Mouse (Mus musculus): Measurements from ENCODE around the gene Camta1.

Gene Camta1

DNA sequence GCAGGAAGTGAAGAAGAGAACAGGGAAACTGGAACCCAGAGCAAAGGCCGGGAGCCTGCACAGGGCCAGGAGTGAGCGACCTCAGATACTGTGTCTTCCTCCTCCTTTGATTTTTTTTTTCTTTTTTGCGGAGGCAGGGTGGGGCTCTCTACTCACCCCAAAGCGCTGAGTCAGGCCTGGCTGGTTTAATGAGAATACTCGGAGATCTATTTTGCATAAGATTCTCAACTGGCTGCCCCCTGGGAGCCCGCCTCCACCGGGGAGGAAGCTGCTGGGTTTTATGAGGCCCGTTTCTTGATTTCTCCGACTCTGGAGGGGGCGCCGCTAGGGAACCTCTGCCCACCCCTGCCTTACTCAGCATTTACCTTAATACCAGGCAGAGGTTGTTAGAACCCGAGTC lies 618.9 kb downstream of the Camta1 start:
- no peak for ATAC-seq (ENCODE audit: insufficient number of reproducible peaks, low FRiP score, low TSS enrichment)

DNA sequence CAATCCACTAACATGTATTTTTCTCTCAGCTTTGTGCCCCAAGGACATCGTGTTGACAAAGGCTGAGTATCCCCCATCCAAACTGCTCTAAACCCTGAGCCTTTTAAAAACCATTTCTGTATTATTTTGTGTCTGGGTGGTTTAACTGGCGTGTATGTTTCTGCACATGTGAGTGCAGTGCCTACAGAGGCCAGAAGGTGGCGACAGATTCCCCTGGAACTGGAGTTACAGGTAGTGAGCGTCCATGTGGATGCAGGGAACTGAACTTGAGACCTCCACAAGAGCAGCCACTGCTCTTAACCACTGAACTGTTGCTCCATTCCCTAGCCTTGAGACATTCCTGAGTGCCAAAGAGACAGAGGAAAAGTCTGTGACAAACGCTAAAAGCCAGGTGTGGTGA lies 621.2 kb downstream of the Camta1 start:
- no peak for ATAC-seq (ENCODE audit: insufficient number of reproducible peaks, low FRiP score, low TSS enrichment)

DNA sequence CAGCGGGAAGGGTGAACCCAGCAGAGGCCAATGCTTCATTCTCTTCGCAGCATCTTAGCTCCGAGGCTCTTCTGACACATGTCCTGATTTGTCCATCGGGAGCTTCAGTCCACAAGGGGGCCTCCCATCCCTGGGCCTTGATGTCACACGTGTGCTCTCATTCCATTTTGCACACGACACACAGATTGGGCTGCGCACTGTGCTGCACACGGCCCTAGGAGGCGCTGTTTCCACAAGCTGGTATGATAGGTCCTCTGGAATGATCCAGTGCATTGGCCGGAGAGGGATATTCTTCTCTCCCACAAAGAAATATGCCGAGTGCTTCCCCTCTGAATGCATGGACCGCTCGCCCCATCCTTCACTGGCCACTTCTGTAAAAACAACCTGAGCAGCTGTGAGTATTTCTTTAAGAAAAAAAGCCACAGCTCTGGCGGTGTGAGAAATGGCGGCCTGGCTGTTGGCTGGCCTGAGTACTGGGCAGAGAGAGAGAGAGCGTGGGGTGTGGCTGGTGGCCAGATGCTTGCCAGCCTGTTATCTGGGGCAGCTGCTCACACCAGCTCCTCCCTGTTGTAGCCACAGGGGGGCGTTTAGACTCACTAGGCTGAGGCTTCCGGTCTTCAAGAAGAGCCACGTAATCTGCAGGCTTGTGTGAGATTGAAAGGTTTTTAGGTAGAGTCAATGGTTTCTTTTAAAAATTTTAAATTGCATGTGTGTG lies 622.5 kb downstream of the Camta1 start:
- ATAC-seq (ENCODE audit: insufficient number of reproducible peaks, low FRiP score, low TSS enrichment) = no peak

DNA sequence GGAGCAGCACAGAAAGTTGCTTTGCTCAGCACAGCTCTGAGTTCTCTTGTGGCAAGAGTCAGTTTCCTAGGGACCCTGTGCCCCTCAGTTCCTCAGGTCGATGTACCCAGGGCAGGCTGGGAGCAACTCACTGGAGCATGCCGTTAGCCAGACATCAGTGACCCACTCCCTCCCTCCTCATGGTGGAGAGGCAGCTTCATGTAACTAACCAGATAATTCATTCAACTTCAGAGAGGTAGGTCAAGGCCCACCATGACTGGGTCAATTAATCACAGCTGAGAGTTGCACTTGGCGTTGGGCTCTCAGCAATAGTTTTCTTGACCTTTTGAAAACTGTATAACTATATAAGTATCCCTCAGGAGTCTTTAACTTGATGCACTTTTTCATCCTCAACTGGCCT lies 624.2 kb downstream of the Camta1 start:
- ATAC-seq (ENCODE audit: insufficient number of reproducible peaks, low FRiP score, low TSS enrichment) = no peak

DNA sequence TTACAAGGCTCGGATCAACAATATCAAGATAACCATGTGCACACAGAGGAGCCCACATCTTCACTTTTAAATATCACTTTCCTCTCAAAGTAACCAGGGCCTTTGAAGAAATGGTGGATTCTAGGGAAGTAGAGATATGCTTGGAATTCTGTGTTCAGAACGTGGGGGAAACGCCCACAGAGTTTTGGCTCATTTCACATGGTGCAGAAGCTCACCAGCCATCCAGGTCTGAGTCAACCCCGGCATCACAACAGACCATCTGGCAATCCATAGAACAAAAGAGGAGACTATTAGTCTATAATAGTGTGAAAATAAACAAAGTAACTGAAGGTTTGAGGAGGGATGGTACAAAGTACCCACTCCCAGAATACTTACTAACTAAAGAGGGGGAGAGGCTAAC lies 626.7 kb downstream of the Camta1 start:
- ATAC-seq (ENCODE audit: insufficient number of reproducible peaks, low FRiP score, low TSS enrichment) = no peak

DNA sequence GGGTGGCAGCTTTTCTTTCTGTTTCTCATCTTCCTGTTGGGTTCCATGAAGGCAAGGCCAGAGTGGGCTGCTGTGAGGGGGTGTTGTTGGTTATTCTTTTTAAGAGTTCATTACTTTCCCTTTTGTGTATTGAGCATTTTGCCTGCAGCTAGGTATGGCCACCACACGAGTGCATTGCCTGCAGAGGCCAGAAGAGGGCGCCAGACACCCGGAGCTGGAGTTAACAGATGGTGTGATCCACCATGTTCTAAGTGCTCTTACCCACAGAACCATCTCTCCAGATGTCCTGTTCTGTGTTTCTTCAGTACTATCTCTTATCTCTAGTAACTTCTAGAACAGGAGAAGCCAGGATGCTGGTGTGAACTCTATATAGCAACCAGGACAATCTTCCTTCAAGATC lies 629.6 kb downstream of the Camta1 start:
- no peak for ATAC-seq (ENCODE audit: insufficient number of reproducible peaks, low FRiP score, low TSS enrichment)

DNA sequence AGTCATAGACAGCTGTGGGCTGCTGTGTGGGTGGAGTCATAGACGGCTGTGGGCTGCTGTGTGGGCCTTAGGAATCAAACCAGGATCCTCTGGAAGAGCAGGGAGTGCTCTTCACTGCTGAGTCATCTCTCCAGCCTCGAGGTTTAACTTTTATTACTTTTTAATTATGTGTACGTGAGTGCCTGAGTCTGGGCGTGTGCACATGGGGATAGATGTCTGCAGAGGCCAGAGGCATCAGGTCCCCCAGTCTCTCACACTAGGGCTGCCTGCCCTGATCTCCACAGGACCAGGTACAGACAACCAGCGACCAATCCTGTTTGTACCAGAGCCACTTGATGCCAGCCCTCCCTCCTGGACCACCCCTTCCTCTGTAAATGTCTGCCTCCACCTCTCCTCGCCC lies 632.6 kb downstream of the Camta1 start:
- ATAC-seq (ENCODE audit: insufficient number of reproducible peaks, low FRiP score, low TSS enrichment) = no peak

DNA sequence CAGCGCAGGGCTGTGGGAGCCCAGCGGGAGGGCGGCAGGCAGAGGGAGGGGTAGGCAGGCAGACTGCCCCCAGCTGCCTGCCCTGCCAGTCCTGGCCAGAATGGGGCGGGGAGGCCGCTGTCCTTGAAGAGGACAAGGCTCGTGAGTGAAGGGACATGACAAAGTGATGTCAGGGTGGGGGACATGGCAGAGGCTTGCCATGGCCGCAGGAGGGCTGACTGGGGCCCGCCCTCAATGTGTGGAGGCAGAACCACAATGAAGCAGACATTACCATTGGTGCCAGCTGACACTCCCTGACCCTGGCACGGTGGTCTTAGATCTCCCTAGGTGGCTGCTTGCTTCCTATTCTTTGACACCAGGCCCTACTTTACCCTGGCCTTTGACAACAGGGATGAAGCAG lies 635.2 kb downstream of the Camta1 start:
- ATAC-seq (ENCODE audit: insufficient number of reproducible peaks, low FRiP score, low TSS enrichment) = no peak

DNA sequence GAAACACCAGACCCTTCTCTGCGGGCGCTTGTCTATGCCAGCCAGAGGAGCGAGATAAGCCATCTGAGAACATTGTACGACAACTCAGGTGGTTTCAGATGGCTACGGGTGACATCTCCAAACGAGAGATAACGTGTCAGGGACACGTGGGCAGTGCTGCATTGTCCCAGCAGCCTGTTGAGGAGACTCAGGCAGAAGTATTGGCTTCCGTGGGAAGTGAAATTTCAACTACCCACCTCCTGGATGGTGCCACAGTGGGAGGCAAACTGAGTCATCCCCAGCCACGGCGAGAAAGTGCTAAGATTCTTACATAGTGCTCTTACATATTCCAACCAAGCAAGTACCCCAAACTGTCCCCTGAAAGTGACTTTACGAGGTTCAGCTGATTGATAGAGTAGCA lies 637.7 kb downstream of the Camta1 start:
- ATAC-seq (ENCODE audit: insufficient number of reproducible peaks, low FRiP score, low TSS enrichment) = no peak

DNA sequence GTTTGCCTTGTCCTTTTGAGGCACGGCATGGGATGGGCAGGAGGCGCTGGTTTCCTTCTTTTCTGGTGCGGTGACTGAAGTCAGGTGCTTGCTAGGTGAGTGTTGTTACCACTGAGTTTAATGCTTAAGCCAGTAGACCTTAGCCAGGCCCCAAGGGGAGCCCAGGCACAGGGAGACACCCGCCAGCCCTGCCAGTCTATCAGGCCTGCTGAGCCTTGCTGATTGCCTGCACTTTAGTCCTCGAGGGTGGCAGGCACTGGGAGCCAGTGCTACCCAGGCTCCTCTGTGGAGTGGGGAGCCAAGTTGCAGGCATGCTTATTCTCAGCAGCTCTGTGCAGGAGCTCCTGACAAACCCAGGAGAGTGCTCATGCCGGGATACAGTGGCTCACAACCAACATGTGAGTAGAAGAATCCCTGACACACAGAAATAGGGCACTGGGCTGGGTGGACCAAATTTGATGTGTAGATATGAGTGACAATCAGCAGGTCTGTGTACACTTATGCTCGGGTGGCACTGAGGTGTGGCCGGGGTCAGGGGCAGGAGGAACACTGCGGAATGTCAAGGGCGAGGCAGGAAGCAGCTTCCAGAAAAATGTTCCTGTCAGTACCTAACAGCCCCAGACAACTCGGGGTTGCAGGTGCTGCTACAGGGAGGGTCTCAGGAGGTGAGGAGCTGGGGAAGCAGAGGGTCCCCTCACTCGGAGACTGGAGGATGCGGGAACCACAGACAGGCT lies 638.2 kb downstream of the Camta1 start:
- ATAC-seq (ENCODE audit: insufficient number of reproducible peaks, low FRiP score, low TSS enrichment) = no peak

DNA sequence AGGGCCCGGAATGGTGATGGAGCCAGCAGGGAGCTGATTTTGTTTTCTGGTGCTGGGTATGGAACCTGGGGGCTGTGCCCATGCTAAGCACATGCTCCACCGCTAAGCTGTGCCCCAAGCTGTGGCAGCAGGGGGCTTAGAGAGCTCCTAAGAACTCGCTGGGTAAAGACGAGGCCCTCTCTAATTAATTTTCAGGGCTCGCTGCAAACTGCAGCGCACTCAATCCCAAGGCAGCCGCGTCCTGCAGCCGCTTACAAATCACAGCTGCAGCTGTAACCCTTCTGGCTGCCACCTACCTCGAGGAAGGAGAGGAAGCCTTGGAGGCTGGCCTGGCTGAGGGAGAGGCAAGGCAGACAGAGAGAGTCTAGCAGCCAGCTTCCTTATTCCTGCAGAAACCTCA lies 639.0 kb downstream of the Camta1 start:
- no peak for ATAC-seq (ENCODE audit: insufficient number of reproducible peaks, low FRiP score, low TSS enrichment)

DNA sequence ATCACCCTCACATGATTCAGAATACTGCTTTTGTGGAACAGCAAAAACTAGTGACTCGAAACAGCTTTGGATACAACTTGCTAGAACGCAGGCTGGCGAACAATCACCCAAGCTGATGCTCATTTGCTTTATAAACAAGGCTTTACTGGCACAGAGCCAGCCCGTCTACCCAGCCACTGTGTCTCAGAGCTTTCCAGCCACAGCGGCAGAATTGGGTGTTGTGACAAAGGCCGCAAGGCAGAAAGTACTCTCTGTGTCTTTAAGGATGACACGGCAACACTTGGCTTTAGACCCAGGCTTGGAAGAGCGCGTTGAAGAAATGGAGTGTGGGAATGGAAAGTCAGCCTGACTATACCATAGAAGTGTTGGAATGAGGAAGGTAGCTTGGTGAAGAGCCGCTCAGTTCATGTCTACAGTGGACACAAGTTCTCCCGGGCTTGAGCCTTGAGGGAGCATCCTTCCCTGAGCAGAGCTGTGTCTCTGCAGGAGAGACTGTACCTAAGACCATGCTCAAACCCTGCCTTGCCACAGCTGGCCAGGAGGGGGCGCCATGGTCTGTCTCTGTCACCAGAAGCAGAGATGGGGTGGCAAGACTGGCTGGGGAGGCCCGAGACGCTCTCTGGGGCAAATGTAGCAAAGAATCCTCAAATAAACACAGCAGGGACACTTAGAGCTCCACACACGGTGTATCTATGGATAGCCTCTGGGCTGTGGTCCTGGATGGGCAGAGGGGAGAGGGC lies 645.0 kb downstream of the Camta1 start:
- ATAC-seq (ENCODE audit: insufficient number of reproducible peaks, low FRiP score, low TSS enrichment) = no peak

DNA sequence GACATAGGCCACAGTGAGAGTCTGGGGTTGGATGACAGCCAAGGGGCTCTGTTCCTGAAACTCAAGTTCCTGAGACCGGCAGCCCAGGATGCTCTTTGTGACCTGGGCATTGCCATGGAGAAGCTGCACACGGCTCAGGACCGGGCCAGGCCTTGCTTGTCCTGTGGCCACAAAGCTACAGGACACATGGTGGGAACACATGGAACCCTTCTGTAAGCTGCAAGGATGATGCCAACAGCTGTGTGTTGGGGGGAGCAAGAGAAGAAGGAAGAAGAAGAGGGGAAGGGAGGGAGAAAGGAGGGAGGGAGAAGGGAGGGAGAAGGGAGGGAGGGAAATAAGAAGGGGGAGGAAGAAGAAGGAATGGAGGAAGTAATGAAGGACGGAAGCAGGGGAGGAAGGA lies 645.8 kb downstream of the Camta1 start:
- ATAC-seq (ENCODE audit: insufficient number of reproducible peaks, low FRiP score, low TSS enrichment) = no peak

DNA sequence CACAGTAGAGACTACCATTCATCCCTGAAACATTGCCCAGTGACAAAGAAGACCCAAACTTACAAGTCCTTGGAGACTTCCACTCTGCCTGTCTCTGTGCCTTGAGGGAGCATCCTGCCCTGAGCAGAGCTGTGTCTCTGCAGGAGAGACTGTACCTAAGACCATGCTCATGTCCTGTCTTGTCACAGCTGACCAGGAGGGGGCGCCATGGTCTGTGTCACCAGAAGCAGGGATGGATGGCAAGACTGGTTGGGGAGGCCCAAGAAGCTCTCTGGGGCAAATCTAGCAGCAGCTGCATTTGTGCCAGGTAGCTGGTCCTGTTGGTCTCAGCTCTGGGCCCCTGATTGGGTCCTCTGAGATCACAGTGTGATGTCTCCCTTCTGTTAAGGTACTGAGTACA lies 646.5 kb downstream of the Camta1 start:
- ATAC-seq (ENCODE audit: insufficient number of reproducible peaks, low FRiP score, low TSS enrichment) = no peak

DNA sequence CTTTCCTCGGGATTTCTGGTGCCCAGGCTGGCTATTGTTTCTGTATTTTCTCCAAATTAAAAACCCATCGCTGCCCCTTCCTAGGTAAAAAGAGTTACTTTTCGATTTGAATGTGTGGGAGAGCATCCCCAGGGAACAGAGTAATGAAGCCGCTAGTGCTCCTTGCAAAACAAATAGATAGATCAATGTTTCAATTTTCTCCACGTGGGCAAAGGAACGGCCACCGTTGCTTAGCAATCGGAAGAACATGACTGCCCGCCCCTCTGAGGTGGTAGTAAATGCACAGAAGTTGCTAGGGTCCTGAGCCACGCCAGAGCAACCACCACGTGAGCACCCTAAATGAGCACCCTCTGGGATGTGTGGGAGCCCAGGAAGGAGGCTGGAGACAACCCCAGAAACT lies 648.2 kb downstream of the Camta1 start:
- ATAC-seq (ENCODE audit: insufficient number of reproducible peaks, low FRiP score, low TSS enrichment) = no peak

DNA sequence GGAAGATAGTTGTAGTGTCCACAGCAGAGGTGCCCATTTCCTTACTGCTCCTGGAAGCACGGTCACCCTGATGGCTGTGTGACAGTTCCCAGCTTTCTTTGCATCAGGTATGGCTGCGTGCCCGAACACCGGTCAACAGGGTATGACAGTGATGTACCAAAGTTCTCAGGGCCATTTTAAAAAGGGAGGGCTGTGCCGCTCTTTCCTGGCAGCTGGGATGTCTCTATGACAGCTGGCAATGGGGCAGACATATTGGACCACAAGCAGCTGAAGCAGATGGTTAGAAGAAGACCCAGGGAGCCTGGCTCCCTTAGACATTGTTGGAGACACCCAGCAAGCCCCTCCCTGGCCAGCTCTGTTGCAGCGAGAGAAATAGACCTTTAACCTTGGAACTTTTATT lies 649.7 kb downstream of the Camta1 start:
- ATAC-seq (ENCODE audit: insufficient number of reproducible peaks, low FRiP score, low TSS enrichment) = no peak

DNA sequence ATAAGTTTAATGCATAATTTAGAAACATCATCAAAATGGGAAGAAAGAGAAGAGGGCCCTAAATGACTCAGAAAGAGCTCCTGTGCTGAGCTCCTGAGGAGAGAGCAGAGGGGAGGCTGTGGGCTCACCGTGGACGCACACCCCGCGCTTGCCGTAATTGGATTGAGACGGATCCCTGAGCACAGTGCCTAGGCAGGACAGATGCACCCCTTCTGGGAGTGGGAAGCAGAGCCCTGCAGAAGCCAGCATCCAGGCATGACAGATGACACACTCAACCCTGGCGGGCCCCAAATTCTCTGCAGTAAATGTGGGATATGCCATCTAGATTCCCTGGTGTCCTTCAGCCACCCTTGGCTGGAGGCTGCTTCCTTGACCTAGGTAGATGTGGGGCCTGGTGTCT lies 654.1 kb downstream of the Camta1 start:
- no peak for ATAC-seq (ENCODE audit: insufficient number of reproducible peaks, low FRiP score, low TSS enrichment)

DNA sequence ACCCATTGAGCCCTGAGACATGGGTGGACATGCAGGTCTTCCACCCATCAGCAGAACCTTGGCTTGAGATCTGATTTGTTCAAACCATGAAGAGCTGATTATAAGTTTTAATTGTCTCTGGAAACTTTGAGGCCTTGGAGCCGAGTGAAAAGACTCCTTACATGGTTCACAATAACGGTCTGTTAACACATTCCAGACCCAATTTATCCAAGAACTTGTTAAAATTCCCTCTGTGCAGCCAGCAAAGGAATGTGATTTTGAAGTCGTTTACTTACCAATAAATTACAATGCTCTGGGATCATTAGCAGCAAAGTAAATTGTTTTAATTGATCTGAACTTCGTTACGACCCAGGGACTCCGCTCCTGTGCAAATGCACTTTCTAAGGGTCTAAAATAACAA lies 658.8 kb downstream of the Camta1 start:
- ATAC-seq (ENCODE audit: insufficient number of reproducible peaks, low FRiP score, low TSS enrichment) = no peak

DNA sequence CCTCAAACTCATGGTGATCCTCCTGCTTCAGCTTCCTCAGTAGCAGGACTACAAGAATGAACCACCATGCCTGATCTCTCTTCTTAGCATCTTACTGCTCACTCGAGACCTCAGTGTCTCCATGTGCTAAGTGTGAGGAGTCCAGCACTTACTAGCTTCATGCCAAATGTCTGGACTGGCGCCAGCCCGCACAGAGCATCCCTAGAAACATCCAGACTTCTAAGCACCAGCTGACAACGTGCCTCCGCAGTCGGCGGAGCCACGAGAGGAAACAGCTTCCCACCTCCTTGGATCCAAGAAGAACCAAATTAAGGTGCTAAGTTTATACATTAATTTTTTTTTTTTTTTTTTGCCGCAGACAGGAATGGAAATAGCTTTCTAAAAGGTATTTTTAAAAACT lies 661.4 kb downstream of the Camta1 start:
- ATAC-seq (ENCODE audit: insufficient number of reproducible peaks, low FRiP score, low TSS enrichment) = no peak

DNA sequence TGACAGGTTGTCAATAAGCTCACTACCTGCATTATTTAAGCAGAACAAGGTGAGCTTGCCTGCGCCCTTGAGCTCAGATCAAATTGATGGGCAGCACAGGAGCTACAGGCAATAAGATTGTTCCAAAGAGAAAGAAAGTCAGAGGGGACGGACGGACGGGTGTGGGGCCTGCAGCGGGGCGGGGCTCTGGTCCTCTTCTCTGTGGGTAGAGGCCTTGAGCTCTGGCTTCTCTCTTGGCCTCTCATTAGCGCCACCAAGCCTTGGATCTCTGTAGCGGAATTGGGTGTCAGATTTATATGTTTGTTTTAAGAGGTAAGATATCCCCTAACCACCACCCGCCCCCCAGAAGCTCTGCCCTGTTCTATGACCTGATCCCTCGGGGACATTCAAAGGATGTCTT lies 666.5 kb downstream of the Camta1 start:
- no peak for ATAC-seq (ENCODE audit: insufficient number of reproducible peaks, low FRiP score, low TSS enrichment)

DNA sequence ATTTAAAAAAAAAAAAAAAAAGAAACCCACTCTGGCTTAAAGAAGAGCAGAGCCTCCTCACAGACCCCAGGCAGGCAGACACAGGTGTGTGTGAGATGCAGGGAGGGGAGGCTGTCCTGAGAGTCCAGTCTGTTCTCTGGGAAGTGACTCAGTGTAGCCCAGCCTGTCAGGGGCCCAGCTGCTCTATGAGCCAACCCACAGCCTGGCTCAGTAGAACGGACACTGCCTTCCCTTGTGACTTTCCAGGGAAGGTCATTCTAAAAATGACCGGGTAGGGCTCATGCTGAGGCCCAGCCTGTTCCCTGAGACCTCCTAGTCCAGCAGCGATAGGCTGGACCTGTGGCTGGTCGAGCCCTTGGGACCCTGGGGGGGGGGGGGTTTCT lies 667.0 kb downstream of the Camta1 start:
- no peak for ATAC-seq (ENCODE audit: insufficient number of reproducible peaks, low FRiP score, low TSS enrichment)
